Mouse (Mus musculus): ENCODE measurements around the gene B3galt2. TPM values are rescaled to one million over a fixed set of nuclear protein-coding genes. Genes with fewer than 3 reads are reported as not detected.
A peak's percentile ranks its signal among the peaks of the same experiment; 100 is the strongest.

B3galt2 gene
- total and polyA plus RNA-seq, 2 experiments from 2014 or later: 7.6 to 13.3 TPM

DNA sequence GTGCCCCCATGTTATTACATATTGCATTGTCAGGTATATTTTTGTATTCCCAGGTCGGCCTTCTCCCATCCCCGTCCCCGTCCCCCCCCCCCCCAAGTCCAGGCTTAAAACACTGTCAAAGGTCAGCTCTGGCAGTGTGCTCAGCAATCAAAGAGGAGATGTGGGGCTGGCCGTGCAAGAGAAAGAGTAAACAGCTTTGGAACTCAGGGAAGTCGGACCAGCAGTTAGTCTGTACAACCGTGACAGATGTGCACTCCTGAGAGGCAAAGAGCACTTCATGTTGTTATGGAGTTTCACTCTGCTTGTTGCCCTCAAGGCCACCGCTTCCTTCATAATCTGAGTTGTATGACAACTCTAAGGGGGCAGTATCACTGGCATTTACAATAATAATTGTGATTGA, 9.1 kb upstream of the B3galt2 start:
- Histone ChIP-seq H3K27me3 (ENCODE audit: insufficient read depth, low read length) (no peaks in the 10 kb centered on the region), H3K4me1 (ENCODE audit: insufficient read depth, low read length) (no peaks in the 10 kb centered on the region), H3K4me2 (ENCODE audit: low read depth, low read length) (no peak overlapping the region), H3K36me3 (ENCODE audit: insufficient read depth, low read length) (no peaks in the 10 kb centered on the region), H3K9me3 (ENCODE audit: low read length) (no peaks in the 10 kb centered on the region), H3K27ac (no peak overlapping the region), H3K9ac (replicated peaks; ENCODE audit: low read length) (no peak overlapping the region), H3K4me3 (ENCODE audit: low read length) (no peak overlapping the region)
- TF ChIP-seq CTCF (IDR thresholded peaks at IDR 0.05; ENCODE audit: low read depth): no peak
- ATAC-seq: no peak
- 72% methylated on average over 7 of the region's 7 CpGs for WGBS
- no peak for DNase-seq (ENCODE audit: low spot score)

DNA sequence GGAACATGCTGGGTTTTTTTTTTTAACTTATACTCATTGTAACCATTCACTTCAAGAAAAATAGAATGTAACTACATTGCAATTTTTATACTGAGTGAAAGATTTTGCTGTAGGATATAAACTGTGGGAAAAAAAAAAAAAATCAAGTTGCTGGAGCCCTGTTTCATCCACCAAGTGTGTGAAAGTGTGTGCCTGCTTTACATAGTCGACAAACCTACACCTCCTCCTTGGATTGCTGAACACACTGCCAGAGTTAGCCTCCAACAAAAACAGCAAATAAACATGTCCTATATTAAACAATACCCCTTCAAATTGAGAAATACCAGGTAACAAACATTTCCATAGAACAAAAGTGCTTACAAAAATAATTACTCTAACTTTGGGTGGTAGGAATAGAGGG, 8.1 kb upstream of the B3galt2 start:
- 78% methylated on average over 1 of the region's 1 CpGs for WGBS

DNA sequence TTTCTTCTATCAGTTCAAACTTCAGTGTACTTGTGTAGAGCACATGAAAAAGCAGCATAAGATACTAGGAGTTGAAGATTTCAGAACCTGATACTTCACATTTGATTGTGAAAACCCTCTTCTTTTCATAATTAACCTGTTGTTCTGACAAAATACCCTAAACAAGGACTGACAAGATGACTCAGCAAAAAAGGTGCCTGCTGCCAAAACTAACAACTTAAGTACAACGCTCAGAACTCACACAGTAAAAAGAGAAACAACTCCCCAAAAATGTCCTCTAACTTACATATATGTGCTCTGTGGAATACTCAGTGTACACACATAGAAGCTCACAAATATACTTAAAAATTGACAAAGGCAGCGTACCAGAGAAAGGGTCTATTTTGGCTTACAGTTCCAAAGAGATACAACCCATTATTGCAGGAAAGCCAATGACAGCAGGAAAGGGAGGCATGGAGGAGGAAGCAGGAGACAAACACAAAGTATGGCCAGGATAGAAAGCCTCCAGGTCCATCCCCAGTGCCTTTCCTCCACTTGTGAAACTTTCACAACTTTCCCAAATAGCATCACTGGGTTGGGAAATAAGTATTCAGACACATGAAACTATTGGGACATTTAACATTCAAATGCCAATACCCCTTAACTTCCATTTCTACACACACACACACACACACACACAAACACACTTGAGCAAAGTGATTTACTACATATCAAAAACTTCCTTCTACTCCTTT, 7.4 kb upstream of the B3galt2 start:
- DNase-seq (ENCODE audit: low spot score) (no peak), ATAC-seq (no peak)
- no peaks in the 10 kb centered on the region for H3K9me3 ChIP-seq (ENCODE audit: low read length)
- 86% methylated on average over 2 of the region's 2 CpGs for WGBS
- H3K4me2 ChIP-seq (ENCODE audit: low read depth, low read length): no peak overlapping the region
- H3K27ac ChIP-seq: no peak overlapping the region
- no peaks in the 10 kb centered on the region for H3K27me3 ChIP-seq (ENCODE audit: insufficient read depth, low read length)
- TF ChIP-seq CTCF (IDR thresholded peaks at IDR 0.05; ENCODE audit: low read depth): no peak
- H3K4me1 ChIP-seq (ENCODE audit: insufficient read depth, low read length): no peaks in the 10 kb centered on the region
- no peak overlapping the region for H3K9ac ChIP-seq (replicated peaks; ENCODE audit: low read length)
- no peaks in the 10 kb centered on the region for H3K36me3 ChIP-seq (ENCODE audit: insufficient read depth, low read length)
- no peak overlapping the region for H3K4me3 ChIP-seq (ENCODE audit: low read length)

More for the DNA sequence above, 8.1 kb upstream of the B3galt2 start:
- no peaks in the 10 kb centered on the region for H3K9me3 ChIP-seq (ENCODE audit: low read length)
- TF ChIP-seq CTCF (IDR thresholded peaks at IDR 0.05; ENCODE audit: low read depth): no peak
- H3K27me3 ChIP-seq (ENCODE audit: insufficient read depth, low read length): no peaks in the 10 kb centered on the region
- no peak overlapping the region for H3K9ac ChIP-seq (replicated peaks; ENCODE audit: low read length)
- no peak for DNase-seq (ENCODE audit: low spot score)
- H3K4me1 ChIP-seq (ENCODE audit: insufficient read depth, low read length): no peaks in the 10 kb centered on the region
- H3K4me3 ChIP-seq (ENCODE audit: low read length): no peak overlapping the region
- H3K36me3 ChIP-seq (ENCODE audit: insufficient read depth, low read length): no peaks in the 10 kb centered on the region
- no peak overlapping the region for H3K4me2 ChIP-seq (ENCODE audit: low read depth, low read length)
- ATAC-seq: no peak
- no peak overlapping the region for H3K27ac ChIP-seq

DNA sequence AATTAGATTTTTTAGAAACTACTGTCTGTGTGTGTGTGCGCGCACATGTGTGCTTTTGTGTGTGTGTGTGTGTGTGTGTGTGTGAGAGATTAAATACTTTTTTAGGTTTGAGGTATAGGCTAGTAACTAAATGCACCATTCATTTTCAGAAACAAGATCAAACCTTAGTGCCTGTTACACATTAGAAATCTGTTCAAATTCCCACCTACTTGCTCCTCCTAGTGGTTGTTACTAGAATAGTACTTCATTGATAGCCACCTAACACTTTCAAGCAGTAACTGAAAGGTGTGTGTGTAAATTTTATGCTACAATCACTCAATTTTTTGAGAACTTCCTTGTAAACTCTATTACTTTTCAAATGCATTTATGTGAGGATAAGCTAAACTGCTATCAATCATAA, 3.8 kb downstream of the B3galt2 start:
- H3K9ac ChIP-seq (replicated peaks; ENCODE audit: low read length): no peak overlapping the region
- peak; percentile 57; the same call in 1 of the 2 replicates for ATAC-seq
- no peak overlapping the region for H3K27ac ChIP-seq
- no peaks in the 10 kb centered on the region for H3K27me3 ChIP-seq (ENCODE audit: insufficient read depth, low read length)
- H3K4me2 ChIP-seq (ENCODE audit: low read depth, low read length): peak overlapping the region; percentile 38
- peak; percentile 83 for TF ChIP-seq CTCF (IDR thresholded peaks at IDR 0.05; ENCODE audit: low read depth)
- peak; percentile 88 for DNase-seq (ENCODE audit: low spot score)
- 86% methylated on average over 2 of the region's 2 CpGs for WGBS
- H3K4me3 ChIP-seq (ENCODE audit: low read length): peak overlapping the region; percentile 38
- no peaks in the 10 kb centered on the region for H3K36me3 ChIP-seq (ENCODE audit: insufficient read depth, low read length)
- no peaks in the 10 kb centered on the region for H3K9me3 ChIP-seq (ENCODE audit: low read length)
- no peaks in the 10 kb centered on the region for H3K4me1 ChIP-seq (ENCODE audit: insufficient read depth, low read length)

DNA sequence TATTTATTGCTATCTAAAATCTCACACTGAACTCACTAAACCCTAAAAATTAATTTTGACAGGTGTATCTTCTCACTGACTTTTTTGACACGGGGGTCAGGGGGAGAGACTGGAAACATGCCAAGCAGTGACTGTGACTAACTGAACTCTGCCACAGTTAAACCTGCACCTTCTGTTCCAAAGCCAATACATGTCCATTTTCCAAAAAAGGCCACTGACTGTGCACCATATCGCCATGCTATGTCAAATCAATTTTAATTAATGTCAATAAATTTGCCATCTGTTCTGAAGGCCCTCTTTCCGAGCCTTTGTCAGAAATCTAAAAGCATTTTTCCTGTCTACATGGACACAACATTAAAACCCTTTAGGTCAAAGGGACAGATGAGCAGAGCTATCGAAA, 4.9 kb downstream of the B3galt2 start:
- no peaks in the 10 kb centered on the region for H3K27me3 ChIP-seq (ENCODE audit: insufficient read depth, low read length)
- no peak for TF ChIP-seq CTCF (IDR thresholded peaks at IDR 0.05; ENCODE audit: low read depth)
- no peaks in the 10 kb centered on the region for H3K4me1 ChIP-seq (ENCODE audit: insufficient read depth, low read length)
- 34% methylated on average over 4 of the region's 4 CpGs for WGBS
- H3K4me3 ChIP-seq (ENCODE audit: low read length): peak overlapping the region; percentile 21
- DNase-seq (ENCODE audit: low spot score) (peak; percentile 82), ATAC-seq (peak; percentile 65)
- H3K27ac ChIP-seq: peak overlapping the region; percentile 6; the same call in 1 of the 2 replicates
- H3K9ac ChIP-seq (replicated peaks; ENCODE audit: low read length): no peak overlapping the region
- no peaks in the 10 kb centered on the region for H3K9me3 ChIP-seq (ENCODE audit: low read length)
- H3K36me3 ChIP-seq (ENCODE audit: insufficient read depth, low read length): no peaks in the 10 kb centered on the region
- H3K4me2 ChIP-seq (ENCODE audit: low read depth, low read length): peak overlapping the region; percentile 50

DNA sequence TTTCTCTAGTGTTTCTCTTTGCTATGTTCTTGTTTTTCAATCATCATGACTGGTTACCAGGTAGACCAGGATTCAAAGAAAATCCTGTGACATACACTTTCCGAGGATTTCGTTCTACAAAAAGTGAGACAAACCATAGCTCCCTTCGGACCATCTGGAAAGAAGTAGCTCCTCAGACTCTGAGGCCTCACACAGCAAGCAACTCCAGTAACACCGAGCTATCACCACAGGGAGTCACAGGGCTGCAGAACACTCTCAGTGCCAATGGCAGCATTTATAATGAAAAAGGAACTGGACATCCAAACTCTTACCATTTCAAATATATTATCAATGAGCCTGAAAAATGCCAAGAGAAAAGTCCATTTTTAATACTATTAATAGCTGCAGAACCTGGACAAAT, 5.8 kb downstream of the B3galt2 start:
- ATAC-seq (no peak), DNase-seq (ENCODE audit: low spot score) (peak; percentile 27)
- no peak for TF ChIP-seq CTCF (IDR thresholded peaks at IDR 0.05; ENCODE audit: low read depth)
- Histone ChIP-seq H3K4me3 (ENCODE audit: low read length) (no peak overlapping the region), H3K9me3 (ENCODE audit: low read length) (no peaks in the 10 kb centered on the region), H3K27me3 (ENCODE audit: insufficient read depth, low read length) (no peaks in the 10 kb centered on the region), H3K4me1 (ENCODE audit: insufficient read depth, low read length) (no peaks in the 10 kb centered on the region), H3K36me3 (ENCODE audit: insufficient read depth, low read length) (no peaks in the 10 kb centered on the region), H3K27ac (peak overlapping the region; percentile 6; the same call in 1 of the 2 replicates), H3K4me2 (ENCODE audit: low read depth, low read length) (peak overlapping the region; percentile 50), H3K9ac (replicated peaks; ENCODE audit: low read length) (no peak overlapping the region)
- WGBS: 60% methylated on average over 4 of the region's 4 CpGs

DNA sequence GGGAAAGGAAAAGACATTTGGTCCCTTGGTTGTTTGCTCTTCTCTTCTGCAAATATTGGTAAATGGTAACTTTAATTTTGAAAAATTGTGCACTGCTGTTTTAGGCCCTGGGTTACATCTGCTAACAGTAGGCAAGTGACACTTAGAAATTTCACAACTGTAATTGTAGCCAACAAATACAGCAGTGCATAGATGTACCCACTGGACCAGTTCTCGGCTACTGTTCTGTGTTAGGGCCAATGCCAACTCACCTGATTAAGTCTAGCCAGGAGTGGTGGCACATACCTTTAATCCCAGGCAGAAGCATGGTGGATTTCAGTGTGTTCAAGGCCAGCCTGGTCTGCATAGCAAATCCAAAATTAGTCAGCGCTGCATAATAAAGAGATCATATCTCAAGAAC, 9.9 kb downstream of the B3galt2 start:
- Histone ChIP-seq H3K4me3 (ENCODE audit: low read length) (no peak overlapping the region), H3K36me3 (ENCODE audit: insufficient read depth, low read length) (no peaks in the 10 kb centered on the region), H3K9ac (replicated peaks; ENCODE audit: low read length) (no peak overlapping the region), H3K9me3 (ENCODE audit: low read length) (no peaks in the 10 kb centered on the region), H3K4me1 (ENCODE audit: insufficient read depth, low read length) (no peaks in the 10 kb centered on the region), H3K27me3 (ENCODE audit: insufficient read depth, low read length) (no peaks in the 10 kb centered on the region), H3K4me2 (ENCODE audit: low read depth, low read length) (no peak overlapping the region), H3K27ac (no peak overlapping the region)
- no peak for ATAC-seq
- no peak for DNase-seq (ENCODE audit: low spot score)
- WGBS: 94% methylated on average over 2 of the region's 2 CpGs
- TF ChIP-seq CTCF (IDR thresholded peaks at IDR 0.05; ENCODE audit: low read depth): no peak
